Mouse (Mus musculus) forebrain, embryonic 15.5 days (tissue): ENCODE data around the gene Spag7. TPM values are rescaled to one million over a fixed set of nuclear protein-coding genes. Genes with fewer than 3 reads are reported as not detected.

Source experiments
- ATAC-seq: fragments of 200-750 bp; cut with Nextera tagmentation; replicated peaks from 2 replicates; pipeline ENCODE4 v1.8.0; 2017; ENCODE audit warnings: mild to moderate bottlenecking, moderate TSS enrichment, moderate library complexity
- H3K27ac ChIP-seq: fragments of 300-500 bp; sonication (generic); replicated peaks from 2 replicates; pipeline ENCODE4 v1.5.1; 2015; ENCODE audit warnings: mild to moderate bottlenecking, inconsistent platforms
- H3K27me3 ChIP-seq: fragments of 300-500 bp; sonication (generic); 2 replicates; pipeline ENCODE4 v1.6.1; 2015; ENCODE audit warnings: inconsistent platforms
- H3K36me3 ChIP-seq: fragments of 300-500 bp; sonication (generic); 2 replicates; pipeline ENCODE4 v1.6.1; 2015; ENCODE audit warnings: mild to moderate bottlenecking, inconsistent platforms
- H3K4me1 ChIP-seq: fragments of 300-500 bp; sonication (generic); 2 replicates; pipeline ENCODE4 v1.6.1; 2015; ENCODE audit warnings: inconsistent platforms
- H3K4me2 ChIP-seq: fragments of 300-500 bp; sonication (generic); replicated peaks from 2 replicates; pipeline ENCODE4 v1.6.1; 2015; ENCODE audit warnings: mild to moderate bottlenecking, inconsistent platforms
- H3K4me3 ChIP-seq: fragments of 300-500 bp; sonication (generic); 2 replicates; pipeline ENCODE4 v1.5.1; 2015; ENCODE audit warnings: mild to moderate bottlenecking, inconsistent platforms
- H3K9ac ChIP-seq: fragments of 300-500 bp; sonication (generic); replicated peaks from 2 replicates; pipeline ENCODE4 v1.6.1; 2015; ENCODE audit warnings: mild to moderate bottlenecking, inconsistent platforms
- H3K9me3 ChIP-seq: fragments of 300-500 bp; sonication (generic); 2 replicates; pipeline ENCODE4 v1.6.1; 2016; ENCODE audit warnings: inconsistent platforms
- WGBS: fragments of 180-500 bp; shearing (Covaris S2); methylation state at CpG from one replicate; pipeline ENCODE4 v1.1.7; 2015; ENCODE audit warnings: mixed read lengths; 5-methylcytosine and 5-hydroxymethylcytosine counted together
- polyA plus RNA-seq: library from polyadenylated mRNA; unstranded; fragments of >200 nt; fragmentation: Nextera tagmentation; extraction: Ambion mirVana; gene quantifications from 2 replicates; pipeline ENCODE4 v1.2.1, GENCODE M21; 2015

The Spag7 gene
- polyA plus RNA-seq, 1 experiment from 2014 or later, result 148 TPM

DNA sequence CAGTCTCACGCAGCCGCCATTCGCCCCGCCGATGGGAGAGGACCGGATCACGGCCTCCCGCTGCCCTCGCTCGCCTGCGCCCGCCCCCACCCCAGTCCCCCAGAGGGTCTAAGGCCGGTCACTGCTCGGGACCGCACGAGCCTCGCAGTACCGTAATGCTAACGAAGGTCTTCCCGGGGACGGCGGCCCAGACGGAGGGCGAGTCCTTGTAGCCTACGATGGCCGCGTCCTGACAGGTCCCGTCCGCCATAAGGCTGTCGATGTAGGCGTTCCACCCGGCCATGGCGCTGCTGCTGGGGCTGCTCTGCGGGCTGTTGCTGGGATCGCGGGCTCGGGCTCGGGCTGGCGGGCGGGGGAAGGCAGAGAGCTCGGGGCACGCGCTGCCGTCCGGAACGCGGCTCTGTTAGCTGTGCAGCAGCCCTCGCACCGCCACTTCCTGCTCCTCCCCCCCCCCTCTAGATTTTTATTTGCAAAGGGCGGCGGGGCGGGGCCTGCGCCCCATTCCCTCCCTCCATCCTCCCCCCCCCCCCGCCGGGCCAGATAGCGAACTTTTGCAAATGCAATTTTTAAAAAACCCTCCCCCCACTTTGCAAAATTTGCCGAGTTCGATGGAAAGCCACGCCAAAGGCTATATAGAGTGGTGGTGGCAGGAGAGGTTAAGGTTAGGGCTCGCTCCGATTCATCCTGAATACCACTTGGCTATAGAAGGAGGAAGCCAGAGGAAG, 14.9 kb downstream of the Spag7 start, which contains the start of gene Pfn1:
Gene Pfn1 (minus strand): TSS at position 447 of the 725 bp plus-strand sequence.
- no peaks in the 10 kb centered on the region for H3K27me3 ChIP-seq
- under 1% methylated on average over 56 of the region's 61 CpGs for WGBS
- H3K4me3 ChIP-seq, result peak within 1 kb of the TSS; percentile 99
- peaks cover 46% of the 10 kb centered on the region for H3K4me1 ChIP-seq
- H3K36me3 ChIP-seq, result peaks cover 31% of the 10 kb centered on the region
- H3K9me3 ChIP-seq, result no peaks in the 10 kb centered on the region
- H3K9ac ChIP-seq, result peak within 1 kb of the TSS; percentile 97
- peak within 1 kb of the TSS; percentile 72 for H3K4me2 ChIP-seq
- H3K27ac ChIP-seq, result peak within 1 kb of the TSS; percentile 97
- peak; percentile 59 for ATAC-seq

DNA sequence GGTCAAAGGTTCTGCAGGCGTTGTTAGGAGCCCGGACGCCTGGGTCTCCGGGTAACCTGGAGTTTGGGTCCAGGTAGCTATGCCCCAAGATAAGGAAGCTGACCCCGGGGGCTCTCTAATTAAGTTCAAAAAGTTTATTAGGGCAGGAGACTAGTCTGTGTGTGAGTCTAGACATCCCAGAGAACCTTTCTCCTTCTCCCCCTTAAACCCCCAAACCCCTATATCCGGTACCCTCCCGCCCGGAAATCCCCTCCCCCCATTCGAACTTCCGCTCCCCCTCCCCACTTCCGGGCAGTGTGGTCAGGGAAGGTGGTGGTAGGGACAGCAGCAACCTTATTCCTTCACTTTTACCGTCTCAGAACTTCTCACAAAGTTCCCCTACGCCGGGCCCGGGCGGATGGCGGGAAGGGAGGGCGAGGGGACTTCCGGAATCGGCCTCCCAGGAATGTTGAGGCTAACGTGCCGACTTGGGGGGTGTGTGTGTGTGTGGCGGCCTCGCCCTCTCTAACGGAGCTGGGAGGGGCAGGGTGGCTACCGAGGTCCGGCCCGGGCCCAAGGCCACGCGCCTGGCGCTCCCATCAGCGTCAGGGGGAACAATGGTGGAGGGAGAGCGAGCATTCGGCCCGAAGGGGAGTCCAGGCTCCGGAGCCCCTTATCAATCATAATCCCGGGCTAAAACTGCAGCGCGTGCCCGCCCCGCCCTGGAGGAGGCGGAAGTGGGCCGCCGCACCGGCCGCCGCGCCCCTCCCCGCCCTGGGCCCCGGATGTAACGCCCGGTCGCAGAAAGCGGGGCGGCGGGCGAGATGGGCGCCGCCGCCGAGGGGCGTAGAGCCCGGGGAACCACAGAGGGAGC, 15.6 kb downstream of the Spag7 start:
- Histone ChIP-seq H3K9me3 (no peaks in the 10 kb centered on the region), H3K4me3 (peak overlapping the region; percentile 99), H3K27ac (peak overlapping the region; percentile 97), H3K27me3 (no peaks in the 10 kb centered on the region), H3K9ac (peak overlapping the region; percentile 97), H3K4me2 (peak overlapping the region; percentile 72), H3K4me1 (peaks cover 54% of the 10 kb centered on the region), H3K36me3 (peaks cover 37% of the 10 kb centered on the region)
- ATAC-seq, result peak; percentile 66
- under 1% methylated on average over 51 of the region's 63 CpGs for WGBS

GRCm38 (mm10) chr11:70652884-70653344, 16.3 kb downstream of the Spag7 start:
- no peaks in the 10 kb centered on the region for H3K9me3 ChIP-seq
- no peak for ATAC-seq
- H3K9ac ChIP-seq, result peak overlapping the region; percentile 97
- peaks cover 60% of the 10 kb centered on the region for H3K4me1 ChIP-seq
- 62% methylated on average over 6 of the region's 6 CpGs for WGBS
- H3K27ac ChIP-seq, result peak overlapping the region; percentile 97
- no peaks in the 10 kb centered on the region for H3K27me3 ChIP-seq
- H3K4me2 ChIP-seq, result peak overlapping the region; percentile 72
- peak overlapping the region; percentile 99 for H3K4me3 ChIP-seq
- peaks cover 37% of the 10 kb centered on the region for H3K36me3 ChIP-seq

- Histone ChIP-seq H3K36me3 (peaks cover 37% of the 10 kb centered on the region), H3K9me3 (no peaks in the 10 kb centered on the region), H3K4me2 (peak overlapping the region; percentile 72), H3K4me3 (peak overlapping the region; percentile 99), H3K9ac (peak overlapping the region; percentile 97; the same call in 1 of the 2 replicates), H3K27ac (no peak overlapping the region), H3K4me1 (peaks cover 62% of the 10 kb centered on the region), H3K27me3 (no peaks in the 10 kb centered on the region)
- no peak for ATAC-seq
- 72% methylated on average over 12 of the region's 12 CpGs for WGBS
These were observed 17.0 kb downstream of the Spag7 start for GRCm38 (mm10) chr11:70652029-70652883.

GRCm38 (mm10) chr11:70651391-70651790, 17.8 kb downstream of the Spag7 start:
- peaks cover 37% of the 10 kb centered on the region for H3K36me3 ChIP-seq
- H3K4me1 ChIP-seq, result peaks cover 57% of the 10 kb centered on the region
- no peaks in the 10 kb centered on the region for H3K27me3 ChIP-seq
- no peak for ATAC-seq
- no peak overlapping the region for H3K27ac ChIP-seq
- WGBS, result 82% methylated on average over 2 of the region's 2 CpGs
- no peaks in the 10 kb centered on the region for H3K9me3 ChIP-seq
- H3K9ac ChIP-seq, result no peak overlapping the region
- H3K4me2 ChIP-seq, result no peak overlapping the region
- no peak overlapping the region for H3K4me3 ChIP-seq

GRCm38 (mm10) chr11:70650322-70651175, 18.7 kb downstream of the Spag7 start:
- Histone ChIP-seq H3K4me3 (no peak overlapping the region), H3K4me2 (no peak overlapping the region), H3K9me3 (no peaks in the 10 kb centered on the region), H3K9ac (no peak overlapping the region), H3K27me3 (no peaks in the 10 kb centered on the region), H3K4me1 (peaks cover 57% of the 10 kb centered on the region), H3K27ac (no peak overlapping the region), H3K36me3 (peaks cover 37% of the 10 kb centered on the region)
- WGBS, result 84% methylated on average over 12 of the region's 12 CpGs
- no peak for ATAC-seq

GRCm38 (mm10) chr11:70649185-70649734, 20.0 kb downstream of the Spag7 start:
- Histone ChIP-seq H3K27me3 (no peaks in the 10 kb centered on the region), H3K36me3 (peaks cover 45% of the 10 kb centered on the region), H3K4me3 (peak overlapping the region; percentile 65; the same call in 1 of the 2 replicates), H3K27ac (no peak overlapping the region), H3K9me3 (no peaks in the 10 kb centered on the region), H3K4me1 (peaks cover 57% of the 10 kb centered on the region), H3K9ac (no peak overlapping the region), H3K4me2 (0 out of 2 replicates have a peak overlapping the region, but pooled peaks have one; percentile 94)
- ATAC-seq, result no peak
- 86% methylated on average over 8 of the region's 8 CpGs for WGBS

- Histone ChIP-seq H3K4me2 (peak overlapping the region; percentile 94), H3K4me3 (peak overlapping the region; percentile 65), H3K9me3 (no peaks in the 10 kb centered on the region), H3K27ac (no peak overlapping the region), H3K9ac (no peak overlapping the region), H3K36me3 (peaks cover 49% of the 10 kb centered on the region), H3K27me3 (no peaks in the 10 kb centered on the region), H3K4me1 (peaks cover 56% of the 10 kb centered on the region)
- WGBS, result 87% methylated on average over 4 of the region's 4 CpGs
- ATAC-seq, result no peak
These were observed 20.7 kb downstream of the Spag7 start for GRCm38 (mm10) chr11:70648512-70648911.

- Histone ChIP-seq H3K27me3 (no peaks in the 10 kb centered on the region), H3K9me3 (no peaks in the 10 kb centered on the region), H3K36me3 (peaks cover 53% of the 10 kb centered on the region), H3K4me2 (peak overlapping the region; percentile 94), H3K4me1 (peaks cover 50% of the 10 kb centered on the region), H3K4me3 (peak overlapping the region; percentile 65), H3K27ac (peak overlapping the region; percentile 98), H3K9ac (peak overlapping the region; percentile 75)
- 5% methylated on average over 28 of the region's 28 CpGs for WGBS
- ATAC-seq, result peak; percentile 3; the same call in 1 of the 2 replicates
These were observed 21.3 kb downstream of the Spag7 start for GRCm38 (mm10) chr11:70647716-70648420.
